Mouse (Mus musculus) spleen, adult 2 months (tissue): Measurements from ENCODE around the gene Itfg2.

Source experiments
- CTCF ChIP-seq: fragments of 200-500 bp; IDR thresholded peaks from 2 replicates; pipeline ENCODE4 v1.5.1; 2011; ENCODE audit warnings: mild to moderate bottlenecking, inconsistent platforms; ENCODE audit not compliant: insufficient read depth, insufficient read length, insufficient replicate concordance; ENCODE audit errors: extremely low read depth
- POLR2A ChIP-seq: fragments of 200-500 bp; IDR thresholded peaks from 2 replicates; pipeline ENCODE4 v1.6.1; 2011; ENCODE audit warnings: low read depth, low read length, inconsistent platforms

DNA sequence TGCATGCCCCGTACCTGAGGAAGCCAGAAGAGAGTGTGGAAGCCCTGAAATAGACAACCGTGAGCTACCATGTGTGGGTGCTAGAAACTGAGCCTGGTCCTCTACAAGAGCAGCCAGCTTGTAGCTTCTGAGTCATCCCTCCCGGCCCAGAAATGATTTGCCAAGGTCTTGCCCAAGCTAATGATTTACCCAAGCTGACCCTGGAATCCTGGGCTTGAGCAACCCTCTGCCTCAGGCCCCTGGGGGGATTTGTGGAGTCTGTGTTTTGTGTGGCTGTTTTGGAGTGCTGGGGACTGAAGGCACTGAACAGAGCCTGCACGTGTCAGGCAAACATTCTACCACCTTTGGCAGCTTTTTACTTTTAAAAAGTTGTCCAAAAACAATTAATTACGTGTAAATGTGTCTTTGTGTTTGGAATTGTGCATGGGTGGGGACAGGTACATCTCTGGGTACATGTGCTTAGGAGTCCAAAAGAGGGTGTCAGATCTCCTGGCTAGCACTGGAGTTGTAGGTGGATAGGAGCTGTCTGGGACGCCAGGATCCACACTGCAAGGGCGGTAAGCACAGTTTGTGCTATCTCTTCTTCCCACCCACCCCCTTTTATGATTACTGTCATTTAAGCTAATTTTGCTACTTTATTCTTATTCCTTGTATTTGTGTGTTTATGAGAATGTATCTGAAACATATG lies 27.0 kb downstream of the Itfg2 start:
- TF ChIP-seq CTCF = no peak
- TF ChIP-seq POLR2A = no peak
